Mouse (Mus musculus): Measurements from ENCODE around the gene Ccdc172.
A peak's percentile ranks its signal among the peaks of the same experiment; 100 is the strongest.

The Ccdc172 gene

DNA sequence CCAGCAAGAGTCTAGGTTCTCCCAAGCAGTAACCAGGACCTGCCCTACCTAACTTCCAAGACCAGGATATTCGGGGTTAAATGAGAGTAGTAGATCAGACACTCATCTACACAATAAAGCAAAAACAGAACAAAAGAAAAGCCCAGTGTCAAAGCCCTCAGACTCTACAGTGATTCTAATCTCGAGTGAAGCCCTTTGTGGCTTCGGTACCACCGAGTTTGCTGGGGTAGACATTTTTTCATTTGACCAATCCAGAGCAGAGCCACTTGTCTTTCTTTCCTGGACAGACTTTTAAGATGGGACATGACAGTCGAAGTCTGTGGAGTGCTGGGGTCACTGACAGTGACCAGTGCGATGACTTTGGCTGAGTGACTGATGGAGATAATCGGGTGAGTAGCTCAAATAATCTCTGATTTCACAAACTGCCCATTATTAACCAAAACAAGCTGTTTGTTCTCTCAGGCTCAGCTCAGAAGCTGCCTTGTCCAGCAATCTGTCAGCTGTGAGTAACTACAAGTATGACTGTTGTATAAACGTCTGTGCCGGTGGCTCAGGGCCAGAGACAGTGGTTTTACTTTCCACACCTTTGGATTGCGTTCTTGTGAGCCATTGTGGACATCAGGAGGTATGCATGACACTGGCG lies 60.8 kb downstream of the Ccdc172 start:
- DNase-seq (ENCODE audit: low spot score in 2 of 2) = no peak

DNA sequence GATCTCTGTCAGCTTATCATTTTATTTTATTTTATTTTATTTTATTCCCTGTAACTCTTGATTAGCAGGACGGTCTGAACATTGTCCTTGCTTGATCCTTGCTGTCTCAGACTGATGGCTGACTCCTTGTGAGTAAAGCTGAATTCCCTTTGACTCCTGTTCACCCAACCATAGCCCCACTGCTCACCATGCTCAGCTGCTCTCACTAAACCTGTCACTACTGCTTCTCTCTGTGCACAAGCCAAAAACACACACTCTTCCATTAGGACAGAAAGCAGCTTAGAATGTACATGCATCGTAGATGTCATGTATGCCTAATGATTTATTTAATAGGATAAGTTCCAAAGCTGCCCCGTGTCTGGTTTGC lies 61.3 kb downstream of the Ccdc172 start:
- DNase-seq (ENCODE audit: low spot score in 2 of 2) = no peak

DNA sequence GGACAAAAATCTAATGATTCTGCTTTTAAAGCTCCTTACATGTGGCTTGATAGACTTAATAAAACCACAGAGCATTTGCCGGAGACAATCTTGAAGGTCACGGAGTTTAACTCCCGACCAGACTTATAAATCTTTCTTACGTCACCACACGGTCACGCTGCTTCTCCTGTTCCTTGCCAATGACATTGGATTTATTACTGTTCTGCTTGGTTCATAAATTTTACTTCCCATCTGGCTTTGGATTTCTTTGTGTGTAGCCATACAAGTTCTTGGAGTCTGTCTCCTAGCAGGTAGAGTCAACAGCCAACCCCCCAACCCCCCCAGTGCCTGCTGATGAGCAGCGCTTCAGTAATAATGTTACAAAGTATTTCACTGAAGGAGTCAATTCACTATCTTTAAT lies 70.2 kb downstream of the Ccdc172 start:
- DNase-seq (ENCODE audit: low spot score in 2 of 2) = no peak

DNA sequence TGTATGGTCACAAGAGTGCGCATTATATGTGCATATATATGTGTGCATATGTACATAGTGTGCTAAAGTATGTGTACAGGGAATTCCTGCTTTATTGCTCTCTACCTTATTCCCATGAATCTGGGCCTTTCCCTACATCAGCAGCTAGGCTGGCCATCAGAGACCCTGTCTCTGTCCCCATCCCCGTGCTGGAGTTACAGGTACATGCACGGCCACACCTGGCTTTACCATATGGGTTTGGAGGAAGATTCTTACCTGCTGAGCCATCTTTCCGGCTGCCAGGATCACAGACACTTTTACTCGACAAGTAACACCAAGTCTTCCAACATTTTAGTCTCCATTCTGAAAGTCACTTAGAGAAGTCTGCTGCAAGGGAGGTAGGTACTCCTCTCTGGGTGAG lies 71.2 kb downstream of the Ccdc172 start:
- no peak for DNase-seq (ENCODE audit: low spot score in 2 of 2)

DNA sequence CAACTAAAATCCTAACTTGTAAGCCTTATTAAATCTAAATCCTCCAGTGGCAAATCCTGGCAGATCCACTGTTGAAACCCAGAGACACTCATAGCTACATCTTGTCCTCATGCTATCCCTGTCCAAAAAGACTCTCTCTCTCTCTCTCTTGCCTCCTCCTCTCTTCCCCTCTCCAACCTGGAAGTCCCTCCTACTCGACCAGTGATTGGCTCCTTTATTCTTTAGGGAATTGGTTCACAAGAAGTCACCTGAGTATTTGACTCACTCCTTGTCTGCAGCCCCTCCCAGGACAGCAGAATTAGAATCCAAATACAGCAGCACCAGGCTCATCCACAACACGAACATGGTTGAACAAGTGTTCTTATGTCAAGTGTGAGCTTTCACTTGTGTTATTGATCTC lies 74.3 kb downstream of the Ccdc172 start:
- DNase-seq (ENCODE audit: low spot score in 2 of 2) = no peak

GRCm38 (mm10) chr19:58590251-58590936 lies 78.6 kb downstream of the Ccdc172 start:
- peak; percentile 4 to 25 for DNase-seq (ENCODE audit: low spot score in 2 of 2)

GRCm38 (mm10) chr19:58600381-58600780 lies 88.6 kb downstream of the Ccdc172 start:
- no peak for DNase-seq (ENCODE audit: low spot score in 2 of 2)

Data from right cerebral cortex, postnatal 36 days (tissue).